Mouse (Mus musculus) frontal cortex, adult (tissue): ENCODE results near the gene 1700001O22Rik.

ENCODE experiments used
- ATAC-seq: cut with Nextera tagmentation; 2 replicates; pipeline ENCODE4 v1.9.2; 2017; ENCODE audit warnings: mild to moderate bottlenecking, moderate library complexity, mixed read lengths; ENCODE audit not compliant: low TSS enrichment

The 1700001O22Rik gene

GRCm38 (mm10) chr2:30803604-30804003 is at the start of gene 1700001O22Rik:
TSS of gene 1700001O22Rik (minus strand) at chr2:30803661.
- ATAC-seq, result no peak

GRCm38 (mm10) chr2:30852771-30853313 is 49.4 kb upstream of the 1700001O22Rik start:
- no peak for ATAC-seq

GRCm38 (mm10) chr2:30850581-30850980 is 47.1 kb upstream of the 1700001O22Rik start:
- ATAC-seq, result no peak

- no peak for ATAC-seq
These were observed 44.7 kb upstream of the 1700001O22Rik start for GRCm38 (mm10) chr2:30848184-30848583.

GRCm38 (mm10) chr2:30846723-30847122 is 43.3 kb upstream of the 1700001O22Rik start:
- no peak for ATAC-seq

GRCm38 (mm10) chr2:30846236-30846635 is 42.8 kb upstream of the 1700001O22Rik start:
- ATAC-seq, result no peak

- no peak; the same call in 1 of the 2 replicates for ATAC-seq
These were observed 42.0 kb upstream of the 1700001O22Rik start for GRCm38 (mm10) chr2:30845152-30846070.

GRCm38 (mm10) chr2:30842615-30843014 is 39.2 kb upstream of the 1700001O22Rik start:
- ATAC-seq, result no peak; the same call in 1 of the 2 replicates

- peak; percentile 73 for ATAC-seq
These were observed 33.0 kb upstream of the 1700001O22Rik start for GRCm38 (mm10) chr2:30836238-30836990.

- ATAC-seq, result no peak
These were observed 31.0 kb upstream of the 1700001O22Rik start, which contains the start of gene Prrx2 for GRCm38 (mm10) chr2:30834373-30835022. TSS of gene Prrx2 (plus strand) at chr2:30834972.

GRCm38 (mm10) chr2:30833644-30834043 is 30.2 kb upstream of the 1700001O22Rik start:
- no peak for ATAC-seq

GRCm38 (mm10) chr2:30830283-30830795 is 26.9 kb upstream of the 1700001O22Rik start, which contains the start of gene Asb6:
TSS of gene Asb6 (minus strand) at chr2:30830333.
- no peak for ATAC-seq

- ATAC-seq, result no peak
These were observed 25.9 kb upstream of the 1700001O22Rik start for GRCm38 (mm10) chr2:30829315-30829714.

- ATAC-seq, result peak; percentile 84
These were observed 24.5 kb upstream of the 1700001O22Rik start for GRCm38 (mm10) chr2:30827749-30828475.

GRCm38 (mm10) chr2:30826825-30827748 is 23.6 kb upstream of the 1700001O22Rik start:
- ATAC-seq, result peak; percentile 20; the same call in 1 of the 2 replicates

- peak; percentile 18; the same call in 1 of the 2 replicates for ATAC-seq
These were observed 20.1 kb upstream of the 1700001O22Rik start for GRCm38 (mm10) chr2:30823385-30824153.

GRCm38 (mm10) chr2:30822460-30822859 is 19.0 kb upstream of the 1700001O22Rik start:
- no peak for ATAC-seq

- no peak for ATAC-seq
These were observed 17.6 kb upstream of the 1700001O22Rik start for GRCm38 (mm10) chr2:30821073-30821472.

- no peak for ATAC-seq
These were observed 16.4 kb upstream of the 1700001O22Rik start for GRCm38 (mm10) chr2:30819873-30820272.
